Mouse (Mus musculus) kidney, embryonic 14.5 days (tissue): Measurements from ENCODE around the gene Sult4a1. TPM values are rescaled to one million over a fixed set of nuclear protein-coding genes. Genes with fewer than 3 reads are reported as not detected.

Source experiments
- ATAC-seq: fragments of 200-750 bp; cut with Nextera tagmentation; 2 replicates; pipeline ENCODE4 v1.8.0; 2017; ENCODE audit warnings: moderate number of reproducible peaks, mild to moderate bottlenecking, moderate TSS enrichment, moderate library complexity; ENCODE audit not compliant: low FRiP score, low TSS enrichment
- H3K27ac ChIP-seq: fragments of 300-500 bp; sonication (generic); 2 replicates; pipeline ENCODE4 v1.5.1; 2014; ENCODE audit warnings: low read depth, mild to moderate bottlenecking, low read length, moderate library complexity, mixed read lengths
- H3K27me3 ChIP-seq: fragments of 300-500 bp; sonication (generic); 2 replicates; pipeline ENCODE4 v1.6.1; 2014; ENCODE audit warnings: mild to moderate bottlenecking, low read length; ENCODE audit not compliant: control insufficient read depth, insufficient read depth
- H3K36me3 ChIP-seq: fragments of 300-500 bp; sonication (generic); 2 replicates; pipeline ENCODE4 v1.6.1; 2014; ENCODE audit warnings: low read length, mixed read lengths; ENCODE audit not compliant: control insufficient read depth, insufficient read depth
- H3K4me1 ChIP-seq: fragments of 300-500 bp; sonication (generic); 2 replicates; pipeline ENCODE4 v1.6.1; 2014; ENCODE audit warnings: low read length, mixed read lengths; ENCODE audit not compliant: control insufficient read depth, insufficient read depth
- H3K4me2 ChIP-seq: fragments of 300-500 bp; sonication (generic); replicated peaks from 2 replicates; pipeline ENCODE4 v1.6.1; 2014; ENCODE audit warnings: low read depth, mild to moderate bottlenecking, low read length
- H3K4me3 ChIP-seq: fragments of 300-500 bp; sonication (generic); 2 replicates; pipeline ENCODE4 v1.5.1; 2014; ENCODE audit warnings: mild to moderate bottlenecking, low read length
- H3K9ac ChIP-seq: fragments of 300-500 bp; sonication (generic); 2 replicates; pipeline ENCODE4 v1.6.1; 2014; ENCODE audit warnings: low read depth, mild to moderate bottlenecking, low read length, moderate library complexity
- H3K9me3 ChIP-seq: fragments of 300-500 bp; sonication (generic); 2 replicates; pipeline ENCODE4 v1.6.1; 2016; ENCODE audit warnings: low read length; ENCODE audit not compliant: control insufficient read depth
- WGBS: fragments of 180-500 bp; shearing (Covaris S2); extraction: QIAGEN DNeasy Blood & Tissue Kit; methylation state at CpG from one replicate; pipeline ENCODE4 v1.1.7; 2014; 5-methylcytosine and 5-hydroxymethylcytosine counted together
- polyA plus RNA-seq: library from polyadenylated mRNA; unstranded; fragments of >200 nt; fragmentation: Nextera tagmentation; extraction: Ambion mirVana; gene quantifications from 2 replicates; pipeline ENCODE4 v1.2.1, GENCODE M21; 2014

The Sult4a1 gene
- polyA plus RNA-seq, 1 experiment from 2014 or later = 0.28 TPM

DNA sequence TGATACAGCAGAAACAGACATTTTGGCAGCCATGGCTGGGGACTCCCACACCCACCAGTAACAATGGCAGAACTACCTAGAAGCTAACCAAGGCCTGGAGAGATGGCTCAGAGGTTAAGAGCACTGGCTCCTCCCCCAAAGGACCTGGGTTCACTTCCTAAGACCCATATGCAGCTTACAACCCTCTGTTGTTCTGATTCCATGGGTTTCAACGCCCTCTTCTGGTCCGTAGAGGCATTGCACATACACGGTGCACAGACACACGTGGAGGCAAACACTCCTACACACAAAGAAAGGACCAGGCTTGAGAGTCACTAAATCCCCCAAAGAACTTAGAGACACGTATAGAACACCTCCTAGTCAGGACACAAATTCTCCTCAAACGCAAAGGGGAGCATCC lies 60.0 kb downstream of the Sult4a1 start:
- no peak overlapping the region for H3K9ac ChIP-seq
- H3K4me2 ChIP-seq = no peak overlapping the region
- peaks cover 5% of the 10 kb centered on the region; the same call in 1 of the 2 replicates for H3K9me3 ChIP-seq
- no peak for ATAC-seq
- WGBS = 93% methylated on average over 6 of the region's 6 CpGs
- no peak overlapping the region for H3K27ac ChIP-seq
- no peaks in the 10 kb centered on the region for H3K27me3 ChIP-seq
- H3K36me3 ChIP-seq = no peaks in the 10 kb centered on the region
- no peak overlapping the region for H3K4me3 ChIP-seq
- no peaks in the 10 kb centered on the region for H3K4me1 ChIP-seq

GRCm38 (mm10) chr15:84037067-84037466 lies 68.5 kb downstream of the Sult4a1 start:
- Histone ChIP-seq H3K36me3 (no peaks in the 10 kb centered on the region), H3K27me3 (no peaks in the 10 kb centered on the region), H3K4me3 (no peak overlapping the region), H3K27ac (no peak overlapping the region), H3K9me3 (no peaks in the 10 kb centered on the region), H3K4me2 (no peak overlapping the region), H3K9ac (no peak overlapping the region), H3K4me1 (no peaks in the 10 kb centered on the region)
- ATAC-seq = no peak
- 87% methylated on average over 5 of the region's 5 CpGs for WGBS

Other genes starting within 250 kb of the Sult4a1 start
- gene Efcab6, start 40.4 kb downstream of the Sult4a1 start, polyA plus RNA-seq = not detected in 2 replicates
- not detected in 2 replicates for gene Pnpla5, start 17.4 kb upstream of the Sult4a1 start, polyA plus RNA-seq
- gene Pnpla3, start 62.1 kb upstream of the Sult4a1 start, polyA plus RNA-seq = 0.14 and 0.49 TPM in 2 replicates
- gene Samm50, start 86.5 kb upstream of the Sult4a1 start, polyA plus RNA-seq = 81.5 and 88.8 TPM in 2 replicates
- gene Parvb, start 126.3 kb upstream of the Sult4a1 start, polyA plus RNA-seq = 3.9 TPM in 2 replicates
- gene Parvg, start 218.3 kb upstream of the Sult4a1 start, polyA plus RNA-seq = 0.70 and 0.94 TPM in 2 replicates